Mouse (Mus musculus): Measurements from ENCODE around the gene Gm49354.

DNA sequence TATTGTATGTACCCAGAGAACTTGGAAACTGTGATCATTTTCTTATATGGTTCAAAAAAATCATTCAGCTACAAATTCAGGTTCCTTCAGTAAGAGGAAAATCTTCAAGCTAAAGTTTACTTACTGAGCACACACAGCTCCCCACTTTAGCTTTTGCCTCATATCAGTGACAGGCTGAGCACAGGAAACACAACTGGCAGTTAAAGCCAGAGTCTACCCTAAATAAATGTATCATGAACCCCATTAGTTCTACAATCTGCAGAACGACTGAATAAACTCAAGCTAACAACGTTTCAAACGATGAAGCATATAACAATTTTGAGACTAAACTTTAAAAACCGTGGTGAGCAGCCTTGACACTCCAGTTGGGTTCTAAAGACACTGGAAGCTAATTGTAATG lies 35.3 kb upstream of the Gm49354 start:
- no peak for TF ChIP-seq CTCF (IDR thresholded peaks at IDR 0.05; ENCODE audit: low read depth)
- no peak for TF ChIP-seq EP300 (optimal IDR thresholded peaks at IDR 0.05)
